Mouse (Mus musculus) midbrain, postnatal 0 days (tissue): ENCODE measurements around the gene Gpbar1. TPM values are rescaled to one million over a fixed set of nuclear protein-coding genes. Genes with fewer than 3 reads are reported as not detected.

Experiments used
- ATAC-seq: fragments of 200-750 bp; cut with Nextera tagmentation; 2 replicates; pipeline ENCODE4 v1.8.0; 2017; ENCODE audit warnings: moderate number of reproducible peaks, mild to moderate bottlenecking, moderate TSS enrichment, moderate library complexity; ENCODE audit not compliant: low FRiP score
- DNase-seq: peaks from one replicate; pipeline ENCODE4 v3.0.0-alpha.2; 2015; ENCODE audit warnings: low spot score
- H3K27ac ChIP-seq: fragments of 300-500 bp; sonication (generic); 2 replicates; pipeline ENCODE4 v1.5.1; 2014; ENCODE audit warnings: low read depth, mild to moderate bottlenecking, low read length, mixed read lengths
- H3K27me3 ChIP-seq: fragments of 300-500 bp; sonication (generic); 2 replicates; pipeline ENCODE4 v1.6.1; 2014; ENCODE audit warnings: low read length, control low read depth, mixed read lengths; ENCODE audit not compliant: insufficient read depth
- H3K36me3 ChIP-seq: fragments of 300-500 bp; sonication (generic); 2 replicates; pipeline ENCODE4 v1.6.1; 2014; ENCODE audit warnings: low read length, control low read depth, mixed read lengths; ENCODE audit not compliant: insufficient read depth
- H3K4me1 ChIP-seq: fragments of 300-500 bp; sonication (generic); 2 replicates; pipeline ENCODE4 v1.6.1; 2014; ENCODE audit warnings: mild to moderate bottlenecking, control low read depth, antibody characterized with exemption, low read length, mixed read lengths; ENCODE audit not compliant: insufficient read depth
- H3K4me2 ChIP-seq: fragments of 300-500 bp; sonication (generic); 2 replicates; pipeline ENCODE4 v1.6.1; 2014; ENCODE audit warnings: low read depth, mild to moderate bottlenecking, low read length, mixed read lengths; ENCODE audit not compliant: poor library complexity, severe bottlenecking
- H3K4me3 ChIP-seq: fragments of 300-500 bp; sonication (generic); 2 replicates; pipeline ENCODE4 v1.5.1; 2014; ENCODE audit warnings: low read depth, mild to moderate bottlenecking, low read length, moderate library complexity
- H3K9ac ChIP-seq: fragments of 300-500 bp; sonication (generic); replicated peaks from 2 replicates; pipeline ENCODE4 v1.6.1; 2014; ENCODE audit warnings: mild to moderate bottlenecking, low read length, moderate library complexity, mixed read lengths; ENCODE audit not compliant: poor library complexity, severe bottlenecking
- H3K9me3 ChIP-seq: fragments of 300-500 bp; sonication (generic); 2 replicates; pipeline ENCODE4 v1.6.1; 2016; ENCODE audit warnings: low read length, control low read depth
- CTCF ChIP-seq: IDR thresholded peaks from 2 replicates; pipeline ENCODE4 v1.5.1; 2016; ENCODE audit warnings: antibody characterized with exemption, mild to moderate bottlenecking
- WGBS: fragments of 180-500 bp; shearing (Covaris S2); extraction: QIAGEN DNeasy Blood & Tissue Kit; methylation state at CpG from one replicate; pipeline ENCODE4 v1.1.7; 2014; 5-methylcytosine and 5-hydroxymethylcytosine counted together
- polyA plus RNA-seq: library from polyadenylated mRNA; unstranded; fragments of >200 nt; fragmentation: Nextera tagmentation; extraction: Ambion mirVana; gene quantifications from 2 replicates; pipeline ENCODE4 v1.2.1, GENCODE M21; 2015
- total RNA-seq: library from RNA; depleted of rRNA; stranded (reverse); fragments of >200 nt; gene quantifications from 2 replicates; pipeline ENCODE4 v1.2.3, GENCODE M21; 2014

Gpbar1 gene
- total and polyA plus RNA-seq, 2 experiments from 2014 or later = not detected

GRCm38 (mm10) chr1:74289740-74290139, 11.4 kb downstream of the Gpbar1 start:
- TF ChIP-seq CTCF = no peak
- Histone ChIP-seq H3K27me3 (no peaks in the 10 kb centered on the region), H3K4me2 (no peak overlapping the region), H3K27ac (no peak overlapping the region), H3K4me3 (no peak overlapping the region), H3K36me3 (peaks cover 27% of the 10 kb centered on the region), H3K9me3 (no peaks in the 10 kb centered on the region), H3K9ac (no peak overlapping the region), H3K4me1 (peaks cover 4% of the 10 kb centered on the region; the same call in 1 of the 2 replicates)
- ATAC-seq (no peak), DNase-seq (no peak)
- 85% methylated on average over 2 of the region's 2 CpGs for WGBS

- ATAC-seq = no peak
- 93% methylated on average over 5 of the region's 5 CpGs for WGBS
- DNase-seq = peak; percentile 42
- Histone ChIP-seq H3K9me3 (no peaks in the 10 kb centered on the region), H3K36me3 (peaks cover 29% of the 10 kb centered on the region), H3K4me1 (peaks cover 5% of the 10 kb centered on the region; the same call in 1 of the 2 replicates), H3K27me3 (no peaks in the 10 kb centered on the region), H3K9ac (no peak overlapping the region), H3K4me3 (no peak overlapping the region), H3K27ac (no peak overlapping the region), H3K4me2 (no peak overlapping the region)
- no peak for TF ChIP-seq CTCF
Measured at GRCm38 (mm10) chr1:74290141-74290540, 11.8 kb downstream of the Gpbar1 start.

GRCm38 (mm10) chr1:74292331-74293020, 14.1 kb downstream of the Gpbar1 start:
- no peak for TF ChIP-seq CTCF
- ATAC-seq (no peak), DNase-seq (no peak)
- no peak overlapping the region for H3K4me3 ChIP-seq
- no peak overlapping the region for H3K9ac ChIP-seq
- H3K27me3 ChIP-seq = no peaks in the 10 kb centered on the region
- WGBS = 85% methylated on average over 11 of the region's 11 CpGs
- no peak overlapping the region for H3K4me2 ChIP-seq
- peaks cover 35% of the 10 kb centered on the region for H3K36me3 ChIP-seq
- H3K27ac ChIP-seq = no peak overlapping the region
- H3K4me1 ChIP-seq = 0 out of 2 replicates have a peak, but pooled peaks cover 9% of the 10 kb centered on the region
- H3K9me3 ChIP-seq = no peaks in the 10 kb centered on the region

- no peak overlapping the region for H3K4me2 ChIP-seq
- no peak overlapping the region for H3K9ac ChIP-seq
- H3K27me3 ChIP-seq = no peaks in the 10 kb centered on the region
- no peak for TF ChIP-seq CTCF
- no peaks in the 10 kb centered on the region for H3K9me3 ChIP-seq
- ATAC-seq (no peak), DNase-seq (peak; percentile 12)
- no peak overlapping the region for H3K4me3 ChIP-seq
- 0 out of 2 replicates have a peak, but pooled peaks cover 9% of the 10 kb centered on the region for H3K4me1 ChIP-seq
- no peak overlapping the region for H3K27ac ChIP-seq
- peaks cover 33% of the 10 kb centered on the region for H3K36me3 ChIP-seq
- WGBS = 85% methylated on average over 8 of the region's 8 CpGs
Measured at GRCm38 (mm10) chr1:74293306-74293960, 15.1 kb downstream of the Gpbar1 start.

GRCm38 (mm10) chr1:74294090-74294643, 15.8 kb downstream of the Gpbar1 start:
- H3K27ac ChIP-seq = no peak overlapping the region
- H3K27me3 ChIP-seq = no peaks in the 10 kb centered on the region
- 0 out of 2 replicates have a peak, but pooled peaks cover 9% of the 10 kb centered on the region for H3K4me1 ChIP-seq
- H3K4me3 ChIP-seq = no peak overlapping the region
- no peak for TF ChIP-seq CTCF
- H3K4me2 ChIP-seq = no peak overlapping the region
- no peak overlapping the region for H3K9ac ChIP-seq
- peaks cover 30% of the 10 kb centered on the region for H3K36me3 ChIP-seq
- 89% methylated on average over 3 of the region's 3 CpGs for WGBS
- no peak for ATAC-seq
- no peak for DNase-seq
- no peaks in the 10 kb centered on the region for H3K9me3 ChIP-seq
